Mouse (Mus musculus) hindbrain, embryonic 15.5 days (tissue): ENCODE results near the gene Ngef. TPM values are rescaled to one million over a fixed set of nuclear protein-coding genes. Genes with fewer than 3 reads are reported as not detected.

Source experiments
- ATAC-seq: fragments of 200-750 bp; cut with Nextera tagmentation; 2 replicates; pipeline ENCODE4 v1.8.0; 2017; ENCODE audit warnings: low read depth, moderate number of reproducible peaks, moderate TSS enrichment; ENCODE audit not compliant: low FRiP score
- H3K27ac ChIP-seq: fragments of 300-500 bp; sonication (generic); replicated peaks from 2 replicates; pipeline ENCODE4 v1.5.1; 2015; ENCODE audit warnings: mild to moderate bottlenecking, inconsistent platforms
- H3K27me3 ChIP-seq: fragments of 300-500 bp; sonication (generic); 2 replicates; pipeline ENCODE4 v1.6.1; 2015; ENCODE audit warnings: control low read depth, inconsistent platforms
- H3K36me3 ChIP-seq: fragments of 300-500 bp; sonication (generic); 2 replicates; pipeline ENCODE4 v1.6.1; 2015; ENCODE audit warnings: control low read depth, inconsistent platforms
- H3K4me1 ChIP-seq: fragments of 300-500 bp; sonication (generic); replicated peaks from 2 replicates; pipeline ENCODE4 v1.6.1; 2015; ENCODE audit warnings: control low read depth, inconsistent platforms
- H3K4me2 ChIP-seq: fragments of 300-500 bp; sonication (generic); 2 replicates; pipeline ENCODE4 v1.6.1; 2015; ENCODE audit warnings: moderate library complexity, mild to moderate bottlenecking, inconsistent platforms
- H3K4me3 ChIP-seq: fragments of 300-500 bp; sonication (generic); 2 replicates; pipeline ENCODE4 v1.5.1; 2015; ENCODE audit warnings: mild to moderate bottlenecking, inconsistent platforms
- H3K9ac ChIP-seq: fragments of 300-500 bp; sonication (generic); 2 replicates; pipeline ENCODE4 v1.6.1; 2015; ENCODE audit warnings: inconsistent platforms
- H3K9me3 ChIP-seq: fragments of 300-500 bp; sonication (generic); 2 replicates; pipeline ENCODE4 v1.6.1; 2016; ENCODE audit warnings: control low read depth, inconsistent platforms
- WGBS: fragments of 180-500 bp; shearing (Covaris S2); methylation state at CpG from one replicate; pipeline ENCODE4 v1.1.7; 2015; 5-methylcytosine and 5-hydroxymethylcytosine counted together
- polyA plus RNA-seq: library from polyadenylated mRNA; unstranded; fragments of >200 nt; fragmentation: Nextera tagmentation; extraction: Ambion mirVana; gene quantifications from 2 replicates; pipeline ENCODE4 v1.2.1, GENCODE M21; 2015

Gene Ngef
- polyA plus RNA-seq, 1 experiment from 2014 or later = 27.7 TPM

DNA sequence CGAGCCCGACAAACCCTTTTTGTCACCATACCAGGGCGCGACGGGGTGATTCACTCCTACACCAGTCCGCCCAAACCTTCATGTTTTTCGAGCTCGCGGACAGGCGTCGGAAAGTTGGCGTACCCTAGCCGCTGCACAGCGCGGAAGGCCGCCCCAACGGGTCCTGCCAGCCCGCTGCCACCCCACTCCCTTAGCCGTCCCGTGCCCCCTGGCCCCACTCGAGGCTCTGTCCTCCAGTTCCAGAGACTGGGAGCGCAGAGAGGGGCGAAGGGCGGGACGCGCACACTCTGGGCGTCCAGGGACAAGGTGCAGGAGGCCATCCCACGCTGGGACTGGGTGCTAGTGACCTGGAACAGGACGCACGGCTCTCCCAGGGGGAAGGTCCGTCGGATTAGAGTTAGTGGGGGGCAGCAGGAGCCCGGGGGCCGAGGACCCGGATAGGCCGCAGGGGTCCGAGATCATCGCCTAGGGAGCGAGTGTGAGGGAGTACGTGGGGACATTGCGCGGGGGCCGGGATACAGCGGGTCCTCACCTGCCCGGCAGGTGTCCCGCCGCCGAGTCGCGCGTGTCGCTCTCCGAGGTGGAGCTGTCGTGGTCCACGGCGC lies 64.0 kb downstream of the Ngef start, which contains the start of gene Neu2:
Gene Neu2, plus strand, starts transcription at position 329 of the 605 bp plus-strand sequence.
- no peaks in the 10 kb centered on the region for H3K9me3 ChIP-seq
- H3K27me3 ChIP-seq = peaks cover 26% of the 10 kb centered on the region; the same call in 1 of the 2 replicates
- H3K9ac ChIP-seq = peak within 1 kb of the TSS; percentile 54
- H3K36me3 ChIP-seq = no peaks in the 10 kb centered on the region
- peak within 1 kb of the TSS; percentile 87 for H3K4me2 ChIP-seq
- 0 out of 2 replicates have a peak within 1 kb of the TSS, but pooled peaks have one; percentile 37 for H3K27ac ChIP-seq
- peak within 1 kb of the TSS; percentile 60 for H3K4me3 ChIP-seq
- 1% methylated on average over 56 of the region's 56 CpGs for WGBS
- H3K4me1 ChIP-seq = peaks cover 19% of the 10 kb centered on the region
- peak; percentile 46 for ATAC-seq

- H3K4me3 ChIP-seq = peak overlapping the region; percentile 60
- 19% methylated on average over 26 of the region's 26 CpGs for WGBS
- H3K9ac ChIP-seq = peak overlapping the region; percentile 54
- no peak for ATAC-seq
- peaks cover 26% of the 10 kb centered on the region; the same call in 1 of the 2 replicates for H3K27me3 ChIP-seq
- no peak overlapping the region for H3K27ac ChIP-seq
- no peaks in the 10 kb centered on the region for H3K36me3 ChIP-seq
- H3K4me1 ChIP-seq = peaks cover 19% of the 10 kb centered on the region
- peak overlapping the region; percentile 87 for H3K4me2 ChIP-seq
- no peaks in the 10 kb centered on the region for H3K9me3 ChIP-seq
Observed at GRCm38 (mm10) chr1:87508591-87509560, 64.8 kb downstream of the Ngef start.

DNA sequence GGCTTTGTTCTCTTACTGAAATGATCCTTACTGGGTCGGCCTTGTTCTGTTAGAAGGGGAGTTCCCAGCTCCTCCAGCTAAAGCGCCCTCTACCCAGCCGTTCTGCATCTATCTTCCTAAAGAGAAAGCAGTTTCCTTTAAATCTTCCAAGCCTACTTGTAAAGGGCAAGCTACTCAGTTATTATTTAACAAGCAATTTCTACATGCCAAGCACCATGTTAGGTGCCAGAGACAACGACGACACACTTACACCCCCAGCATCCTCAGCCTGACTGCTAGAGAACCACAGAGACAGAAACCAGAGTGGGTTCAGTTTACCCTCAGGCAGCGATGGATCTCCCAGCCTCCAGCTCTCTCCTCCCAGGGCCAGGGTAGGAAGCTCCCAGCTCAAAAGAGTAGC lies 65.8 kb downstream of the Ngef start:
- WGBS = 59% methylated on average over 6 of the region's 6 CpGs
- no peaks in the 10 kb centered on the region for H3K9me3 ChIP-seq
- no peak overlapping the region for H3K4me2 ChIP-seq
- H3K36me3 ChIP-seq = no peaks in the 10 kb centered on the region
- H3K4me3 ChIP-seq = no peak overlapping the region
- no peak overlapping the region for H3K27ac ChIP-seq
- peaks cover 26% of the 10 kb centered on the region; the same call in 1 of the 2 replicates for H3K27me3 ChIP-seq
- peaks cover 19% of the 10 kb centered on the region for H3K4me1 ChIP-seq
- ATAC-seq = no peak
- H3K9ac ChIP-seq = no peak overlapping the region

GRCm38 (mm10) chr1:87505524-87505923 lies 68.1 kb downstream of the Ngef start:
- Histone ChIP-seq H3K27me3 (peaks cover 16% of the 10 kb centered on the region; the same call in 1 of the 2 replicates), H3K36me3 (no peaks in the 10 kb centered on the region), H3K9ac (no peak overlapping the region), H3K4me3 (no peak overlapping the region), H3K9me3 (no peaks in the 10 kb centered on the region), H3K4me2 (no peak overlapping the region), H3K27ac (no peak overlapping the region), H3K4me1 (peaks cover 13% of the 10 kb centered on the region)
- 100% methylated on average over 4 of the region's 4 CpGs for WGBS
- no peak for ATAC-seq

- WGBS = 87% methylated on average over 4 of the region's 4 CpGs
Observed at GRCm38 (mm10) chr1:87493542-87493941, 80.1 kb downstream of the Ngef start.

DNA sequence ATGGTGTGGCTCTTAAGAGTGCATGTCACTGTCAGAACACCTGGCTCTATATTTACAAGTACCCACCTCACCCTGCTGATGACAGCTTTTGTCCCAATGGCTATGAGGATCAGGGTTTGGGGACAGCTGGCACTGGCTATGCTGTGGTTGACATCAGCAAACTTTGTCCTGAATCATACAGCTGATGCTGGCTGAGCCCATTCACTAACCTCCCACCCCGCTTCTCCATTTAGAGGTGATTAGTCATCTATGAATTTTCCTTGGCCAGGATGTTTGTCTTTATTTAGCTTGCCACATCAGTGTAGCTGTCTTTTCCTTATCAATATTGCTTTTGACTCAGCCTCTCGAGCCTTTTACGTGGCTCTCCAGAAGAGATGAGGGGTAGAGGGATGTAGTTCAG lies 81.4 kb downstream of the Ngef start:
- no peak for ATAC-seq
- Histone ChIP-seq H3K27ac (no peak overlapping the region), H3K27me3 (no peaks in the 10 kb centered on the region), H3K4me3 (no peak overlapping the region), H3K9me3 (no peaks in the 10 kb centered on the region), H3K9ac (no peak overlapping the region), H3K4me1 (no peaks in the 10 kb centered on the region), H3K36me3 (0 out of 2 replicates have a peak, but pooled peaks cover 5% of the 10 kb centered on the region), H3K4me2 (no peak overlapping the region)
- 82% methylated on average over 3 of the region's 3 CpGs for WGBS

More at GRCm38 (mm10) chr1:87493542-87493941, 80.1 kb downstream of the Ngef start:
- no peak for ATAC-seq
- Histone ChIP-seq H3K4me2 (no peak overlapping the region), H3K27ac (no peak overlapping the region), H3K9ac (no peak overlapping the region), H3K4me1 (no peaks in the 10 kb centered on the region), H3K4me3 (no peak overlapping the region), H3K27me3 (no peaks in the 10 kb centered on the region), H3K9me3 (no peaks in the 10 kb centered on the region), H3K36me3 (no peaks in the 10 kb centered on the region)

GRCm38 (mm10) chr1:87486386-87486785 lies 87.3 kb downstream of the Ngef start:
- no peak overlapping the region for H3K27ac ChIP-seq
- H3K4me1 ChIP-seq = no peaks in the 10 kb centered on the region
- no peak overlapping the region for H3K4me3 ChIP-seq
- no peak overlapping the region for H3K9ac ChIP-seq
- no peaks in the 10 kb centered on the region for H3K27me3 ChIP-seq
- H3K36me3 ChIP-seq = 0 out of 2 replicates have a peak, but pooled peaks cover 5% of the 10 kb centered on the region
- 67% methylated on average over 6 of the region's 6 CpGs for WGBS
- no peak overlapping the region for H3K4me2 ChIP-seq
- ATAC-seq = no peak
- no peaks in the 10 kb centered on the region for H3K9me3 ChIP-seq

GRCm38 (mm10) chr1:87482546-87482945 lies 91.1 kb downstream of the Ngef start:
- 88% methylated on average over 4 of the region's 4 CpGs for WGBS
- Histone ChIP-seq H3K4me1 (no peaks in the 10 kb centered on the region), H3K27me3 (no peaks in the 10 kb centered on the region), H3K27ac (no peak overlapping the region), H3K9ac (no peak overlapping the region), H3K4me2 (no peak overlapping the region), H3K4me3 (no peak overlapping the region), H3K9me3 (no peaks in the 10 kb centered on the region), H3K36me3 (no peaks in the 10 kb centered on the region)
- ATAC-seq = no peak

DNA sequence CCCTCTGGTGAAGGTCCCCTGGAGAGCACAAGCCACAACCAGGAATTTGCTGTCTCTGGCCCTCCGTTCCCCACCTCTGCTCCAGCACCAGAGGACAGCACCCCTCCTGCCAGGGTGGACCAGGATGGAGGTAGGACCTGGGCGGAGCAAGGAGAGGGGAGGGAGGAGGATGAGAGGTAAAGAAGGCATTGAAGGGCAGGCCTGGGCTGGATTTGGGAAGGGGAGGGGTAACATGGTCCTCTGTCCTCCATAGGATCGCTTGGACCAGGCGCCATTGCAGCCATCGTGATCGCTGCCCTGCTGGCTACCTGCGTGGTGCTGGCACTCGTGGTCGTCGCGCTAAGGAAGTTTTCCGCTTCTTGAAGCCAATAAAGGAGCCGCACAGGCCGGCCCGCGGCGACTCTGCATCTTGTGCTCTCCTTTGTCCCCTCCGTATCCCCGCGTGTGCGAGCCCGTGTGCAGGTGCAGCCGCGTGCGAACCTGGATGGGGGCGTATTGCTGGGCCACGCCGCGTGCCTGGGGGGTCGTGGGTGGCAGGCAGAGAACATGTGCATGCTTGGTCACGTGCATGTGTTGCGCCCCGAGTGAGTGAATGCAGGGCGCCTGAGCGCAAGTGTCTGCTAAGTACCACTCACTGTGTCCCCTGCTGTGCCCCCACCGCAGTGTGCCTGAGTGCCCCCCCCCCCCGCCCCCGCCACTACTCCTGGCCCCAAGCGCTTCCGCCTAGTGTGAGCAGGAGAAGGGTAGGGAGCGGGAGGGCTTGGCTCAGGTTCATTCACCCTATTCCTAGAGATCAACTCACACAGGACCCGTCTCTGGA lies 98.4 kb downstream of the Ngef start:
- ATAC-seq = peak; percentile 45
- H3K4me2 ChIP-seq = peak overlapping the region; percentile 97
- 1% methylated on average over 41 of the region's 42 CpGs for WGBS

DNA sequence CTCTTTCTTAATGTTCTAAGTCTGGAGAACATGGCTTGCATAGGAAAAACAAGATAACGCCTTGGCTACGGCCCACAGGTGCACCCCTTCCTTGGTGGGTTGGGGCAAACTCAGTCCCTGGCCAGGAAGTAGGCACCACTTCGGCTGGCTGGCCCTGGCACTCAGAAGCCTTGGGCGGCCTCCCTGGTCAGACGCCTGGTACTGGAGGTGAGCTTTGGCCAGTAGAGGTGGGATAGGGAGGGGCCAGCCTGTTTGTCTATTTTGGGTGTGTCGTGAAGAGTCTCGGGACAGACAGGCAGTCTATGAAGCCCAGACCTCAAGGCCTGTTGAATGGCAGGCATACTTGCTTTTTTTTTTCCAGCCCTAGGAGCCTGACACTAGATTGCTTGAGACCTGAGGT lies 101.1 kb downstream of the Ngef start:
- Histone ChIP-seq H3K9ac (no peak overlapping the region), H3K27ac (no peak overlapping the region), H3K9me3 (no peaks in the 10 kb centered on the region), H3K4me1 (peaks cover 10% of the 10 kb centered on the region), H3K27me3 (peaks cover 17% of the 10 kb centered on the region; the same call in 1 of the 2 replicates), H3K4me2 (no peak overlapping the region), H3K36me3 (no peaks in the 10 kb centered on the region), H3K4me3 (no peak overlapping the region)
- no peak for ATAC-seq
- WGBS = 89% methylated on average over 7 of the region's 7 CpGs

More for the DNA sequence above, 98.4 kb downstream of the Ngef start:
- Histone ChIP-seq H3K9me3 (no peaks in the 10 kb centered on the region), H3K9ac (peak overlapping the region; percentile 51), H3K27me3 (peaks cover 17% of the 10 kb centered on the region; the same call in 1 of the 2 replicates), H3K36me3 (no peaks in the 10 kb centered on the region), H3K4me1 (peaks cover 10% of the 10 kb centered on the region), H3K4me3 (peak overlapping the region; percentile 43), H3K27ac (no peak overlapping the region)

GRCm38 (mm10) chr1:87471914-87472313 lies 101.8 kb downstream of the Ngef start:
- peaks cover 10% of the 10 kb centered on the region for H3K4me1 ChIP-seq
- peaks cover 17% of the 10 kb centered on the region; the same call in 1 of the 2 replicates for H3K27me3 ChIP-seq
- 75% methylated on average over 7 of the region's 7 CpGs for WGBS
- H3K36me3 ChIP-seq = no peaks in the 10 kb centered on the region
- H3K27ac ChIP-seq = no peak overlapping the region
- H3K9ac ChIP-seq = no peak overlapping the region
- ATAC-seq = no peak
- H3K4me2 ChIP-seq = no peak overlapping the region
- no peak overlapping the region for H3K4me3 ChIP-seq
- H3K9me3 ChIP-seq = no peaks in the 10 kb centered on the region
